Mouse (Mus musculus) intestine, embryonic 16.5 days (tissue): ENCODE results near the gene Ddo. TPM values are rescaled to one million over a fixed set of nuclear protein-coding genes. Genes with fewer than 3 reads are reported as not detected.

Experiments used
- ATAC-seq: fragments of 200-750 bp; cut with Nextera tagmentation; 2 replicates; pipeline ENCODE4 v1.8.0; 2017; ENCODE audit warnings: moderate TSS enrichment, moderate library complexity
- H3K27ac ChIP-seq: fragments of 300-500 bp; sonication (generic); 2 replicates; pipeline ENCODE4 v1.5.1; 2014; ENCODE audit warnings: mild to moderate bottlenecking, low read length
- H3K27me3 ChIP-seq: fragments of 300-500 bp; sonication (generic); replicated peaks from 2 replicates; pipeline ENCODE4 v1.6.1; 2014; ENCODE audit warnings: low read length, control low read depth, mixed read lengths; ENCODE audit not compliant: control insufficient read depth, insufficient read depth
- H3K36me3 ChIP-seq: fragments of 300-500 bp; sonication (generic); 2 replicates; pipeline ENCODE4 v1.6.1; 2014; ENCODE audit warnings: low read length, control low read depth; ENCODE audit not compliant: control insufficient read depth, insufficient read depth
- H3K4me1 ChIP-seq: fragments of 300-500 bp; sonication (generic); 2 replicates; pipeline ENCODE4 v1.6.1; 2014; ENCODE audit warnings: low read length, control low read depth, mixed read lengths; ENCODE audit not compliant: control insufficient read depth, insufficient read depth
- H3K4me2 ChIP-seq: fragments of 300-500 bp; sonication (generic); 2 replicates; pipeline ENCODE4 v1.6.1; 2014; ENCODE audit warnings: low read depth, low read length, control low read depth
- H3K4me3 ChIP-seq: fragments of 300-500 bp; sonication (generic); 2 replicates; pipeline ENCODE4 v1.5.1; 2014; ENCODE audit warnings: mild to moderate bottlenecking, low read length
- H3K9ac ChIP-seq: fragments of 300-500 bp; sonication (generic); 2 replicates; pipeline ENCODE4 v1.6.1; 2014; ENCODE audit warnings: low read depth, low read length
- H3K9me3 ChIP-seq: fragments of 300-500 bp; sonication (generic); 2 replicates; pipeline ENCODE4 v1.6.1; 2016; ENCODE audit warnings: low read length, control low read depth; ENCODE audit not compliant: control insufficient read depth
- WGBS: fragments of 180-500 bp; shearing (Covaris S2); extraction: QIAGEN DNeasy Blood & Tissue Kit; methylation state at CpG from one replicate; pipeline ENCODE4 v1.1.7; 2014; 5-methylcytosine and 5-hydroxymethylcytosine counted together
- polyA plus RNA-seq: library from polyadenylated mRNA; unstranded; fragments of >200 nt; fragmentation: Nextera tagmentation; extraction: Ambion mirVana; gene quantifications from 2 replicates; pipeline ENCODE4 v1.2.1, GENCODE M21; 2015

The Ddo gene
- polyA plus RNA-seq, 1 experiment from 2014 or later, result 0.72 TPM

- no peak overlapping the region for H3K9ac ChIP-seq
- H3K4me3 ChIP-seq, result no peak overlapping the region
- H3K4me1 ChIP-seq, result 0 out of 2 replicates have a peak, but pooled peaks cover 3% of the 10 kb centered on the region
- 75% methylated on average over 1 of the region's 1 CpGs for WGBS
- H3K27ac ChIP-seq, result no peak overlapping the region
- no peaks in the 10 kb centered on the region for H3K36me3 ChIP-seq
- ATAC-seq, result no peak
- H3K4me2 ChIP-seq, result no peak overlapping the region
- no peaks in the 10 kb centered on the region for H3K27me3 ChIP-seq
- H3K9me3 ChIP-seq, result no peaks in the 10 kb centered on the region
Observed at GRCm38 (mm10) chr10:40645346-40645745, 15.5 kb downstream of the Ddo start.

GRCm38 (mm10) chr10:40648776-40649175 is 19.0 kb downstream of the Ddo start:
- Histone ChIP-seq H3K4me2 (no peak overlapping the region), H3K9ac (no peak overlapping the region), H3K27ac (no peak overlapping the region), H3K9me3 (no peaks in the 10 kb centered on the region), H3K27me3 (no peaks in the 10 kb centered on the region), H3K4me1 (0 out of 2 replicates have a peak, but pooled peaks cover 3% of the 10 kb centered on the region), H3K4me3 (no peak overlapping the region), H3K36me3 (no peaks in the 10 kb centered on the region)
- 84% methylated on average over 12 of the region's 12 CpGs for WGBS
- ATAC-seq, result no peak

GRCm38 (mm10) chr10:40649634-40650033 is 19.8 kb downstream of the Ddo start:
- H3K4me2 ChIP-seq, result no peak overlapping the region
- no peak overlapping the region for H3K9ac ChIP-seq
- H3K27me3 ChIP-seq, result no peaks in the 10 kb centered on the region
- 0 out of 2 replicates have a peak, but pooled peaks cover 3% of the 10 kb centered on the region for H3K4me1 ChIP-seq
- no peaks in the 10 kb centered on the region for H3K9me3 ChIP-seq
- no peak for ATAC-seq
- H3K4me3 ChIP-seq, result no peak overlapping the region
- no peaks in the 10 kb centered on the region for H3K36me3 ChIP-seq
- 23% methylated on average over 4 of the region's 4 CpGs for WGBS
- H3K27ac ChIP-seq, result no peak overlapping the region

- Histone ChIP-seq H3K4me2 (no peak overlapping the region), H3K4me3 (no peak overlapping the region), H3K27me3 (no peaks in the 10 kb centered on the region), H3K27ac (no peak overlapping the region), H3K36me3 (no peaks in the 10 kb centered on the region), H3K4me1 (no peaks in the 10 kb centered on the region), H3K9ac (no peak overlapping the region), H3K9me3 (no peaks in the 10 kb centered on the region)
- WGBS, result 43% methylated on average over 2 of the region's 2 CpGs
- no peak for ATAC-seq
Observed at GRCm38 (mm10) chr10:40651676-40652075, 21.9 kb downstream of the Ddo start.

GRCm38 (mm10) chr10:40665270-40665669 is 35.5 kb downstream of the Ddo start:
- Histone ChIP-seq H3K4me3 (no peak overlapping the region), H3K4me2 (no peak overlapping the region), H3K36me3 (no peaks in the 10 kb centered on the region), H3K27ac (no peak overlapping the region), H3K27me3 (no peaks in the 10 kb centered on the region), H3K9ac (no peak overlapping the region), H3K4me1 (no peaks in the 10 kb centered on the region), H3K9me3 (no peaks in the 10 kb centered on the region)
- no peak for ATAC-seq
- WGBS, result 82% methylated on average over 3 of the region's 3 CpGs

- no peak overlapping the region for H3K27ac ChIP-seq
- H3K4me3 ChIP-seq, result no peak overlapping the region
- no peak for ATAC-seq
- H3K4me2 ChIP-seq, result no peak overlapping the region
- H3K4me1 ChIP-seq, result no peaks in the 10 kb centered on the region
- no peaks in the 10 kb centered on the region for H3K36me3 ChIP-seq
- WGBS, result 86% methylated on average over 1 of the region's 1 CpGs
- no peaks in the 10 kb centered on the region for H3K9me3 ChIP-seq
- no peaks in the 10 kb centered on the region for H3K27me3 ChIP-seq
- no peak overlapping the region for H3K9ac ChIP-seq
Observed at GRCm38 (mm10) chr10:40666943-40667342, 37.1 kb downstream of the Ddo start.

- Histone ChIP-seq H3K9ac (no peak overlapping the region), H3K27me3 (no peaks in the 10 kb centered on the region), H3K36me3 (no peaks in the 10 kb centered on the region), H3K4me2 (no peak overlapping the region), H3K27ac (no peak overlapping the region), H3K4me1 (no peaks in the 10 kb centered on the region), H3K4me3 (no peak overlapping the region), H3K9me3 (no peaks in the 10 kb centered on the region)
- ATAC-seq, result no peak
Observed at GRCm38 (mm10) chr10:40668640-40669039, 38.8 kb downstream of the Ddo start.

GRCm38 (mm10) chr10:40672587-40673296 is 42.9 kb downstream of the Ddo start:
- Histone ChIP-seq H3K27me3 (no peaks in the 10 kb centered on the region), H3K4me1 (peaks cover 9% of the 10 kb centered on the region), H3K4me3 (no peak overlapping the region), H3K9ac (no peak overlapping the region), H3K9me3 (no peaks in the 10 kb centered on the region), H3K4me2 (no peak overlapping the region), H3K27ac (no peak overlapping the region), H3K36me3 (no peaks in the 10 kb centered on the region)
- WGBS, result 56% methylated on average over 8 of the region's 8 CpGs
- no peak for ATAC-seq

- peaks cover 9% of the 10 kb centered on the region for H3K4me1 ChIP-seq
- no peaks in the 10 kb centered on the region for H3K9me3 ChIP-seq
- H3K4me2 ChIP-seq, result no peak overlapping the region
- no peaks in the 10 kb centered on the region for H3K27me3 ChIP-seq
- ATAC-seq, result no peak
- H3K36me3 ChIP-seq, result no peaks in the 10 kb centered on the region
- H3K9ac ChIP-seq, result no peak overlapping the region
- H3K27ac ChIP-seq, result no peak overlapping the region
- 68% methylated on average over 7 of the region's 7 CpGs for WGBS
- H3K4me3 ChIP-seq, result no peak overlapping the region
Observed at GRCm38 (mm10) chr10:40673297-40673665, 43.5 kb downstream of the Ddo start.

GRCm38 (mm10) chr10:40674151-40674550 is 44.3 kb downstream of the Ddo start:
- peak overlapping the region; percentile 36; the same call in 1 of the 2 replicates for H3K9ac ChIP-seq
- peak overlapping the region; percentile 52 for H3K4me2 ChIP-seq
- ATAC-seq, result 0 out of 2 replicates have a peak, but pooled peaks have one; percentile 21

More at GRCm38 (mm10) chr10:40674151-40674550, 44.3 kb downstream of the Ddo start:
- H3K4me3 ChIP-seq, result peak overlapping the region; percentile 22; the same call in 1 of the 2 replicates
- H3K4me1 ChIP-seq, result peaks cover 9% of the 10 kb centered on the region
- H3K36me3 ChIP-seq, result no peaks in the 10 kb centered on the region
- 7% methylated on average over 13 of the region's 13 CpGs for WGBS
- H3K9me3 ChIP-seq, result no peaks in the 10 kb centered on the region
- H3K27ac ChIP-seq, result no peak overlapping the region
- no peaks in the 10 kb centered on the region for H3K27me3 ChIP-seq
